ENCODE assay signal across 8 mouse cellular contexts in the genomic region with DNA sequence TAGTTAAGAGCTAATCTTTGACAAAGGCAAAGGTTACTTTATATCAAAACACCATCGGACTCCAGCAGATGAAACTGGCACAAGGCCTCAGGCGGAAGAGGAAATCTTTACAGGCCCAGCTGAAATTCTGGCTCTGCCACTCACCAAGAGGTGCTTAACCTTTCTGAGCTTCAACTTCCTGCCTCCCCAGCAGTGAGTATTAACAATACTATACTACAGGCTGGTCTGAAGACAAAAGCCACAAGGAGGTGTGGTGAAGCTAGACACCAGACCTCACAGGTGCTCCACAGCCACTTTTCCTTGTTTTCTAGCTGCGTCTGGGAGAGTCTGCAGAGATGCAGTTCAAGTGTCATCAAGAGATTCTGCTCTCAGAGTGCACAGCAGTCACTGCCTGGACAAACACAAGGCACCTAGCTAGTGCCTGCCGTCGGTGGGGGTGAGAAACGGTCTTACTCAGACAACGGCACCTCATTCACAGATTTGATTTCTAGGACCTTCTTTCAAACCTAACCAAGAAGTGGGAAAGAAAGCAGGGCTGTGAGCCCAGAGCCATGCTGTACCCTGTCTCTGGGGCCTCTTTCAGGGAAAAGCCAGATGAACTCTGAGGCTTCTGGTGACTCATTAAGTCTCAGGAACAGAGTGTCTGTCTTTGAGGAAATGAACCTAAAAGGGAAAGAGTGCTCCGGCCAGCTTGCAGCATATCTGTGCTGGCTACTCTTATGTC. TPM values are rescaled to one million over a fixed set of nuclear protein-coding genes. Genes with fewer than 3 reads are reported as not detected.
DNase-seq lines count a peak whose midpoint lies in the region; ATAC-seq and TF ChIP-seq lines count a peak whose summit lies in the region.

No protein-coding gene starts in this region.

- H3K27ac ChIP-seq in ES-Bruce4 (ENCODE audit: insufficient read depth, low read length) = peak overlapping the region; percentile 73
- H3K27ac ChIP-seq in heart, embryonic 13.5 days (replicated peaks) = peak overlapping the region; percentile 86
- peak overlapping the region; percentile 77 for H3K27ac ChIP-seq in liver, embryonic 13.5 days
- H3K27ac ChIP-seq in forebrain, embryonic 11.5 days (ENCODE audit: low read depth, low read length) = no peak overlapping the region

- no peaks in the 10 kb centered on the region for H3K9me3 ChIP-seq in ES-Bruce4 (replicated peaks; ENCODE audit: control insufficient read depth, insufficient read depth, low read length, poor library complexity, severe bottlenecking)
- H3K9me3 ChIP-seq in heart, embryonic 13.5 days = no peaks in the 10 kb centered on the region
- H3K9me3 ChIP-seq in liver, embryonic 13.5 days (replicated peaks) = no peaks in the 10 kb centered on the region
- no peaks in the 10 kb centered on the region for H3K9me3 ChIP-seq in forebrain, embryonic 11.5 days (ENCODE audit: control insufficient read depth, low read length)

- 0 out of 2 replicates have a peak, but pooled peaks have one; percentile 21 for TF ChIP-seq EP300 in ES-Bruce4 (IDR thresholded peaks at IDR 0.05; ENCODE audit: insufficient read depth, low read depth, low read length)

- no peak overlapping the region for H3K9ac ChIP-seq in ES-Bruce4 (ENCODE audit: low read depth, poor library complexity, severe bottlenecking)
- H3K9ac ChIP-seq in heart, embryonic 13.5 days = peak overlapping the region; percentile 44; the same call in 1 of the 2 replicates
- peak overlapping the region; percentile 19; the same call in 1 of the 2 replicates for H3K9ac ChIP-seq in liver, embryonic 13.5 days
- H3K9ac ChIP-seq in forebrain, embryonic 11.5 days (ENCODE audit: low read length) = no peak overlapping the region

- no peak for TF ChIP-seq CTCF in ES-Bruce4 (IDR thresholded peaks at IDR 0.05; ENCODE audit: low read depth, low read length)

- no peak for ATAC-seq in heart, embryonic 13.5 days (ENCODE audit: extremely low read depth, insufficient number of reproducible peaks, low FRiP score, low TSS enrichment)
- ATAC-seq in liver, embryonic 13.5 days (ENCODE audit: low read depth) = no peak
- ATAC-seq in forebrain, embryonic 11.5 days (replicated peaks; ENCODE audit: low FRiP score) = no peak

- no peaks in the 10 kb centered on the region for H3K27me3 ChIP-seq in ES-Bruce4 (ENCODE audit: control insufficient read depth, insufficient read depth, low read length, poor library complexity, severe bottlenecking)
- no peaks in the 10 kb centered on the region for H3K27me3 ChIP-seq in heart, embryonic 13.5 days (replicated peaks)
- H3K27me3 ChIP-seq in liver, embryonic 13.5 days = no peaks in the 10 kb centered on the region
- no peaks in the 10 kb centered on the region for H3K27me3 ChIP-seq in forebrain, embryonic 11.5 days (ENCODE audit: control insufficient read depth, insufficient read depth, low read length)

- peaks cover 9% of the 10 kb centered on the region for H3K4me1 ChIP-seq in ES-Bruce4 (ENCODE audit: control insufficient read depth, insufficient read depth, low read length)
- H3K4me1 ChIP-seq in heart, embryonic 13.5 days = peaks cover 34% of the 10 kb centered on the region
- H3K4me1 ChIP-seq in liver, embryonic 13.5 days (replicated peaks) = peaks cover 58% of the 10 kb centered on the region
- 0 out of 2 replicates have a peak, but pooled peaks cover 2% of the 10 kb centered on the region for H3K4me1 ChIP-seq in forebrain, embryonic 11.5 days (replicated peaks; ENCODE audit: control insufficient read depth, insufficient read depth, low read length)

- no peaks in the 10 kb centered on the region for H3K36me3 ChIP-seq in ES-Bruce4 (ENCODE audit: control insufficient read depth, insufficient read depth, low read length, poor library complexity, severe bottlenecking)
- peaks cover 19% of the 10 kb centered on the region for H3K36me3 ChIP-seq in heart, embryonic 13.5 days
- peaks cover 14% of the 10 kb centered on the region for H3K36me3 ChIP-seq in liver, embryonic 13.5 days
- H3K36me3 ChIP-seq in forebrain, embryonic 11.5 days (ENCODE audit: control insufficient read depth, insufficient read depth, low read length) = no peaks in the 10 kb centered on the region; the same call in 1 of the 2 replicates

- no peak overlapping the region for H3K4me3 ChIP-seq in ES-Bruce4 (ENCODE audit: low read depth, low read length)
- no peak overlapping the region for H3K4me3 ChIP-seq in heart, embryonic 13.5 days
- H3K4me3 ChIP-seq in liver, embryonic 13.5 days (replicated peaks) = no peak overlapping the region
- no peak overlapping the region for H3K4me3 ChIP-seq in forebrain, embryonic 11.5 days (ENCODE audit: low read depth, low read length)

- DNase-seq in adrenal gland, adult 2 months = peak; percentile 52
- DNase-seq in adrenal gland, postnatal 25 days = no peak
- DNase-seq in liver, embryonic 13.5 days = no peak
- DNase-seq in thymus, postnatal 14 days = peak; percentile 58
- no peak for DNase-seq in gastrocnemius, postnatal 4 days (ENCODE audit: low spot score in 2 of 2)
- no peak for DNase-seq in forebrain, embryonic 11.5 days (ENCODE audit: low spot score)

- no peak for TF ChIP-seq POLR2A in ES-Bruce4 (IDR thresholded peaks at IDR 0.05; ENCODE audit: insufficient read depth, low read length)

- peak overlapping the region; percentile 34 for H3K4me2 ChIP-seq in heart, embryonic 13.5 days
- peak overlapping the region; percentile 26; the same call in 1 of the 2 replicates for H3K4me2 ChIP-seq in liver, embryonic 13.5 days
- no peak overlapping the region for H3K4me2 ChIP-seq in forebrain, embryonic 11.5 days (ENCODE audit: low read depth, low read length, severe bottlenecking)

- WGBS in heart, embryonic 13.5 days = 24% methylated on average over 8 of the region's 8 CpGs
- WGBS in liver, embryonic 13.5 days (ENCODE audit: insufficient replicate concordance) = 48% methylated on average over 8 of the region's 8 CpGs
- 67% methylated on average over 8 of the region's 8 CpGs for WGBS in forebrain, embryonic 11.5 days

RNA-seq across cellular contexts. Expression of gene Tbc1d14, which starts 18.8 kb away (rescaled TPM):
- total RNA-seq in adrenal gland, adult 2 months (2021) = 10 to 100 TPM; 42.1 to 47.0 TPM
- 16.3 and 18.8 TPM in 2 replicates for polyA plus RNA-seq in adrenal gland, adult 2 months (2012; rRNA removed)
- total RNA-seq in adrenal gland, postnatal 25 days (2021) = 31.5 and 42.4 TPM in 2 replicates
- 28.8 and 31.7 TPM in 2 replicates for polyA plus RNA-seq in ES-Bruce4 (2011; ENCODE audit: insufficient read depth, insufficient read length, low read depth, missing spikeins)
- 15.3 and 15.7 TPM in 2 replicates for polyA plus RNA-seq in heart, embryonic 13.5 days (2015; fragmentation: Nextera tagmentation; extraction: Ambion mirVana)
- polyA plus RNA-seq in liver, embryonic 13.5 days (2015; fragmentation: Nextera tagmentation; extraction: Ambion mirVana) = 9.4 and 10.9 TPM in 2 replicates
- 10 to 100 TPM; 24.8 to 27.5 TPM for total RNA-seq in gastrocnemius, postnatal 4 days (2021)
- 48.3 and 50.8 TPM in 2 replicates for polyA plus RNA-seq in forebrain, embryonic 11.5 days (2014; fragmentation: Nextera tagmentation; extraction: Ambion mirVana)

Comparison
In these comparisons a context has a peak if more than half of its experiments do, and no peak if none do; other contexts are left out.
1. DNase-seq: peak in adrenal gland, adult 2 months (single experiment) and thymus, postnatal 14 days (single experiment); none in adrenal gland, postnatal 25 days (single experiment), liver, embryonic 13.5 days (single experiment), gastrocnemius, postnatal 4 days (0 of 2) and forebrain, embryonic 11.5 days (single experiment).
2. H3K9ac ChIP-seq: peak in heart, embryonic 13.5 days (single experiment) and liver, embryonic 13.5 days (single experiment); none in ES-Bruce4 (single experiment) and forebrain, embryonic 11.5 days (single experiment).